ENCODE assay signal across 8 mouse cellular contexts in genomic region chr2:144676546-144677228, GRCm38 (mm10).
DNase-seq lines count a peak whose midpoint lies in the region; ATAC-seq and TF ChIP-seq lines count a peak whose summit lies in the region.

No protein-coding gene starts in this region.

- intact Hi-C loops in left cerebral cortex, adult 2 months (cut with DNase I): no loop called here
- intact Hi-C loops in left cerebral cortex, postnatal 14 days (cut with DNase I): no loop called here

- peak; percentile 47 for ATAC-seq in stomach, embryonic 14.5 days (ENCODE audit: insufficient number of reproducible peaks, insufficient read depth, low FRiP score, low read depth)

- 36% methylated on average over 13 of the region's 13 CpGs for WGBS in stomach, embryonic 14.5 days

- no peaks in the 10 kb centered on the region for H3K27me3 ChIP-seq in stomach, embryonic 14.5 days (ENCODE audit: control insufficient read depth, insufficient read depth, low read length)

- peaks cover 21% of the 10 kb centered on the region; the same call in 1 of the 2 replicates for H3K4me1 ChIP-seq in stomach, embryonic 14.5 days (ENCODE audit: control insufficient read depth, insufficient read depth, low read length)

- TF ChIP-seq CTCF in left cerebral cortex, adult 2 months (IDR thresholded peaks at IDR 0.05): no peak

- H3K27ac ChIP-seq in left cerebral cortex, adult 2 months: peak overlapping the region; percentile 8; the same call in 1 of the 2 replicates
- H3K27ac ChIP-seq in stomach, embryonic 14.5 days (ENCODE audit: low read length): no peak overlapping the region; the same call in 1 of the 2 replicates

- DNase-seq in left cerebral cortex, adult 2 months (ENCODE audit: extremely low spot score in 1 of 2, low spot score in 2 of 2): no peak
- DNase-seq in left cerebral cortex, postnatal 14 days (ENCODE audit: low spot score in 2 of 2): no peak
- peak; percentile 12 to 43 for DNase-seq in heart, adult 9 months (ENCODE audit: low spot score in 2 of 2)
- DNase-seq in lung, adult 18-20 months: peak; percentile 29 to 59
- DNase-seq in ovary, postnatal 36 days (ENCODE audit: low spot score): no peak
- no peak for DNase-seq in cerebellum, adult 11 months
- DNase-seq in left cerebral cortex, adult 11 months (ENCODE audit: low spot score): no peak

- no peak overlapping the region for H3K4me3 ChIP-seq in left cerebral cortex, adult 2 months
- H3K4me3 ChIP-seq in stomach, embryonic 14.5 days (ENCODE audit: low read depth, low read length): no peak overlapping the region

- no peaks in the 10 kb centered on the region for H3K36me3 ChIP-seq in stomach, embryonic 14.5 days (ENCODE audit: control insufficient read depth, insufficient read depth, low read length)

- no peak overlapping the region for H3K4me2 ChIP-seq in stomach, embryonic 14.5 days (replicated peaks; ENCODE audit: low read depth, low read length)

- H3K9me3 ChIP-seq in stomach, embryonic 14.5 days (ENCODE audit: control insufficient read depth, low read depth, low read length): no peaks in the 10 kb centered on the region

- no peak overlapping the region for H3K9ac ChIP-seq in stomach, embryonic 14.5 days (replicated peaks; ENCODE audit: low read depth, low read length)

Comparison
In these comparisons a context has a peak if more than half of its experiments do, and no peak if none do; other contexts are left out.
1. DNase-seq: peak in heart, adult 9 months (2 of 2) and lung, adult 18-20 months (2 of 2); none in left cerebral cortex, adult 2 months (0 of 2), left cerebral cortex, postnatal 14 days (0 of 2), ovary, postnatal 36 days (single experiment), cerebellum, adult 11 months (single experiment) and left cerebral cortex, adult 11 months (single experiment).